Mouse (Mus musculus) kidney, embryonic 16.5 days (tissue): ENCODE results near the gene Ccr7. TPM values are rescaled to one million over a fixed set of nuclear protein-coding genes. Genes with fewer than 3 reads are reported as not detected.

Experiments
- ATAC-seq: fragments of 200-750 bp; cut with Nextera tagmentation; 2 replicates; pipeline ENCODE4 v1.8.0; 2017; ENCODE audit warnings: moderate TSS enrichment; ENCODE audit not compliant: low FRiP score, low TSS enrichment
- H3K27ac ChIP-seq: fragments of 300-500 bp; sonication (generic); 2 replicates; pipeline ENCODE4 v1.5.1; 2014; ENCODE audit warnings: low read length
- H3K27me3 ChIP-seq: fragments of 300-500 bp; sonication (generic); 2 replicates; pipeline ENCODE4 v1.6.1; 2014; ENCODE audit warnings: low read length, control low read depth, mixed read lengths; ENCODE audit not compliant: insufficient read depth
- H3K36me3 ChIP-seq: fragments of 300-500 bp; sonication (generic); 2 replicates; pipeline ENCODE4 v1.6.1; 2014; ENCODE audit warnings: low read length, control low read depth, mixed read lengths; ENCODE audit not compliant: insufficient read depth
- H3K4me1 ChIP-seq: fragments of 300-500 bp; sonication (generic); 2 replicates; pipeline ENCODE4 v1.6.1; 2014; ENCODE audit warnings: low read length, control low read depth, mixed read lengths; ENCODE audit not compliant: insufficient read depth
- H3K4me2 ChIP-seq: fragments of 300-500 bp; sonication (generic); replicated peaks from 2 replicates; pipeline ENCODE4 v1.6.1; 2014; ENCODE audit warnings: low read depth, low read length
- H3K4me3 ChIP-seq: fragments of 300-500 bp; sonication (generic); 2 replicates; pipeline ENCODE4 v1.5.1; 2014; ENCODE audit warnings: mild to moderate bottlenecking, low read length
- H3K9ac ChIP-seq: fragments of 300-500 bp; sonication (generic); replicated peaks from 2 replicates; pipeline ENCODE4 v1.6.1; 2014; ENCODE audit warnings: low read length
- H3K9me3 ChIP-seq: fragments of 300-500 bp; sonication (generic); 2 replicates; pipeline ENCODE4 v1.6.1; 2016; ENCODE audit warnings: low read length, control low read depth
- WGBS: fragments of 180-500 bp; shearing (Covaris S2); extraction: QIAGEN DNeasy Blood & Tissue Kit; methylation state at CpG from one replicate; pipeline ENCODE4 v1.1.7; 2014; 5-methylcytosine and 5-hydroxymethylcytosine counted together
- polyA plus RNA-seq: library from polyadenylated mRNA; unstranded; fragments of >200 nt; fragmentation: Nextera tagmentation; extraction: Ambion mirVana; gene quantifications from 2 replicates; pipeline ENCODE4 v1.2.1, GENCODE M21; 2015

The Ccr7 gene
- polyA plus RNA-seq, 1 experiment from 2014 or later, result 0.41 TPM

DNA sequence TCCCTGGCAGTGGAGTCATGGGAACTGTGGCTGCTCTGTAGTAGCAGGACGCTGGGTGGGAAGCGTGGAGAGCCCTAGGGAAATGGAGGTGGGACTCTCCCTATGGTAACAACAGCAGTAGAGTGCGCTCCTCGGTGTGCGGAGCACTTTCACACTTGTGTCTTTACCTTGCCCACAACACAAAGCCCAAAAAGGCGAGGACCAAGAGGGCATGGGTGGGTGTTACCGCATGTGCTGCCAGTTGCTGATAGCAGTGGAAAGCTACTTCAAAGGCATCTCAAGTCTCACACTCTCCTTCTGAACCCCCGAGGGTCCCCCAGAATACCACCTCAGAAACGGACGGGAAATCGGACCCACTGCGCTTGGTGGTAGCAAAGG, 23.4 kb downstream of the Ccr7 start:
- Histone ChIP-seq H3K4me2 (peak overlapping the region; percentile 51), H3K4me1 (peaks cover 51% of the 10 kb centered on the region), H3K9me3 (no peaks in the 10 kb centered on the region), H3K36me3 (no peaks in the 10 kb centered on the region), H3K27me3 (no peaks in the 10 kb centered on the region), H3K4me3 (no peak overlapping the region), H3K27ac (peak overlapping the region; percentile 90), H3K9ac (peak overlapping the region; percentile 61; the same call in 1 of the 2 replicates)
- ATAC-seq, result no peak
- WGBS, result 44% methylated on average over 12 of the region's 12 CpGs

- WGBS, result 53% methylated on average over 5 of the region's 5 CpGs
- peaks cover 53% of the 10 kb centered on the region for H3K4me1 ChIP-seq
Measured at GRCm38 (mm10) chr11:99130736-99131462, 24.0 kb downstream of the Ccr7 start.

GRCm38 (mm10) chr11:99129287-99129686, 25.6 kb downstream of the Ccr7 start:
- Histone ChIP-seq H3K4me3 (no peak overlapping the region), H3K27ac (no peak overlapping the region), H3K27me3 (no peaks in the 10 kb centered on the region), H3K9me3 (no peaks in the 10 kb centered on the region), H3K9ac (no peak overlapping the region), H3K36me3 (no peaks in the 10 kb centered on the region), H3K4me2 (no peak overlapping the region), H3K4me1 (peaks cover 55% of the 10 kb centered on the region)
- no peak for ATAC-seq
- 29% methylated on average over 2 of the region's 2 CpGs for WGBS

More at GRCm38 (mm10) chr11:99130736-99131462, 24.0 kb downstream of the Ccr7 start:
- Histone ChIP-seq H3K27me3 (no peaks in the 10 kb centered on the region), H3K27ac (no peak overlapping the region), H3K4me3 (no peak overlapping the region), H3K9me3 (no peaks in the 10 kb centered on the region), H3K36me3 (no peaks in the 10 kb centered on the region), H3K4me2 (no peak overlapping the region), H3K9ac (no peak overlapping the region)
- ATAC-seq, result no peak

DNA sequence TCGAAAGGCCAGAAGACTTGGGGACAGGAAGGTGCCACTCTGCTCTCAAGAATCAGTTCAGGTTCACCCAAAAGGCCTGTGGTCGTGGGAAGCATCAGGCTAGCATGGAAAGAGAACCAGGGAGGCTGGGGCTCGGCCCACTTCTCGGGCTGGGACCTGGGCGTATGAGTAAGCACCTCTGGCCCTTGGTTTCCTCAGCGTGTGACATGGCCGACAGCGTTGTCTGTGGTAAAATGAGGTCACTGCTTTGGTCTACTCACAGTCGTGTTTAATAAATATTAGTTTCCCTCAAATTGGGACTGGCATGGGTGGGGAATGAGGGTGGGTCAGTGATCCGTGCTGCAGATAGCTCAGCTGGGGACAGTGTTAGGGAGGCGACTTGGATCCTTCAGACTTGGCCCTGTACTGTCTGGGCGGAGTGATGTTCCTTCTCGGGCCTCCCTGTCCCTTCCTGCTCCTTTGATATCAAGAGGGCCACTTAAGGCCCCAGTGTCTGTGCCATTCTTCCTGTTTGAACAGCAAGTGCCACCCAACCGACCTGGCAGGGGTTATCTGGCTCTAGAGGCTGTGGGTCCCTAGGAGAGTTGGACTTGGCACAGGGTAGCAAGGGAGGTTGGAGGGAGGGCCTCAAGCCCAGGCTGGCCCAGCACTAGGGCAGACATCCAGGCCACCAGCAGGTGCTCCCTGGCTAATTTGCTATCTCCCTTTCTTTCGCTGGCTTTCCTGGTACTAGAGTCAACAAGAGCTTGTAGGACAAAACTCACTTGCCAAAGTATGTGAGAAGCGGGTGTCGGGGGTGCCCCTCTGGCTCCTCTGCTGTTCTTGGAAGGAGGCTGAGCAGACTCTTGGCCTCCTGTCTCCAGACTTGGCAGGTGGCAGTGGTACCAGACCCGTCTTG, 26.8 kb downstream of the Ccr7 start:
- no peak overlapping the region for H3K4me2 ChIP-seq
- no peaks in the 10 kb centered on the region for H3K9me3 ChIP-seq
- no peak for ATAC-seq
- H3K27ac ChIP-seq, result peak overlapping the region; percentile 87
- H3K9ac ChIP-seq, result peak overlapping the region; percentile 58; the same call in 1 of the 2 replicates
- H3K4me1 ChIP-seq, result peaks cover 44% of the 10 kb centered on the region
- 75% methylated on average over 18 of the region's 18 CpGs for WGBS
- no peaks in the 10 kb centered on the region for H3K27me3 ChIP-seq
- H3K36me3 ChIP-seq, result no peaks in the 10 kb centered on the region
- no peak overlapping the region for H3K4me3 ChIP-seq

DNA sequence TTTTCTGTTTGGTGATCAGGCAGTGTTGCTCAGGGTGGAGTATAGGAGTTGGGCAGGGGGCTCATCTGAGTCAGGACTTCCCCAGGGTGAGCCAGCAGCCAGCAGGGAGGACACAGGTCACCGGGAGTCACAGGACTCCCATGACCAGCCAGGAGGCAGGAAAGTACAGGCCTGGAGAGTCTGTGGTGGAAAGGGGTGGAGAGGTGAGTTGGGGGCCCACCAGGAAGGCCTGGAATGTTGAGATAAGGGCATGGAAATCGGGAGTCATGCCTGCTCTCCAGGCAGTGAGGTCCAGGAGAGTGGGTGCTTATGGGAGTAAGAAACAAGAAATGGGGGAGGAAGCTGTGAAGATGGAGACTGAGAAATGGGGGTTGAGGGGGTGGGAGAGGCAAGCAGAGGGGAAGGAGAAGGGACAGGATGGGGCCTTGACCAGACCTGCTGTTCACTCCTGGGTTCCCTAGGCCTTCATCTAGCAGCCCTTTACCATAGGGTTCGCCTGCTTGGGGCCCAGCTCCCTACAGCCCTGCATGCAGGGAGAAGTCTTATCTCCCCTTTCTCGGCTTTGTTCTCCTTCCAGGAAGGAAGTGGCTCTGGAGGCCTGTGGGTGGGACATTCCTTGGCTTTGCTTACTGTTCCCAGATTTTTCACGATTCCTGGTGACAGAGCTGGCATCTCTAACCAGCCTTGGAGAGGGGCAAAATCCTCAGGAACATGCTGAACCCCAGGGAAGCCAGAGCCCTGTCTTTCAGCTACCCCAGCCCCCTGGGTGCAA, 28.2 kb downstream of the Ccr7 start:
- ATAC-seq, result 0 out of 2 replicates have a peak, but pooled peaks have one; percentile 19
- WGBS, result 14% methylated on average over 5 of the region's 5 CpGs
- Histone ChIP-seq H3K4me2 (no peak overlapping the region; the same call in 1 of the 2 replicates), H3K27me3 (no peaks in the 10 kb centered on the region), H3K9me3 (no peaks in the 10 kb centered on the region), H3K9ac (peak overlapping the region; percentile 58), H3K4me1 (peaks cover 31% of the 10 kb centered on the region), H3K27ac (peak overlapping the region; percentile 87), H3K4me3 (no peak overlapping the region), H3K36me3 (no peaks in the 10 kb centered on the region)

DNA sequence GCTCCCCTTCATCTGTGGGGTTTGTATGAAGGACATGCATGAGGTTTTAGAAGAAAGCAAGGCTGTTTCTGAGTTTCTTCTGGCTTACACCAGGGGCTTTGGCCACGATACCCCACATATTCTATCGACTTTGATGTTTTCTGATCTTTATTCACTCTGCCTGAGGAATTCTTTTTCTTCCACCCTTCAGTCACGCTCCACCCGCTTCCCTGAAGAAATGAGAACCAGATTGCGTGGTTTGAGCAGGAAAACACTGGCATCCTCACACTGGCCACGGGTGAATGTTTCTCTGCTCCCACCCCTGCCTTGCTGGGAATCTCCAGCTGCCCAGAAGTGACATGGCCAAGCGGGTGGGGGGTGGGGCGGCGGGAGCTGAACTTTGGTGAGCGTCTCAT, 30.2 kb downstream of the Ccr7 start:
- Histone ChIP-seq H3K4me1 (peaks cover 38% of the 10 kb centered on the region), H3K9ac (peak overlapping the region; percentile 35; the same call in 1 of the 2 replicates), H3K4me2 (no peak overlapping the region), H3K27ac (0 out of 2 replicates have a peak overlapping the region, but pooled peaks have one; percentile 28), H3K27me3 (no peaks in the 10 kb centered on the region), H3K4me3 (no peak overlapping the region), H3K36me3 (no peaks in the 10 kb centered on the region), H3K9me3 (no peaks in the 10 kb centered on the region)
- ATAC-seq, result no peak
- WGBS, result 37% methylated on average over 10 of the region's 10 CpGs

DNA sequence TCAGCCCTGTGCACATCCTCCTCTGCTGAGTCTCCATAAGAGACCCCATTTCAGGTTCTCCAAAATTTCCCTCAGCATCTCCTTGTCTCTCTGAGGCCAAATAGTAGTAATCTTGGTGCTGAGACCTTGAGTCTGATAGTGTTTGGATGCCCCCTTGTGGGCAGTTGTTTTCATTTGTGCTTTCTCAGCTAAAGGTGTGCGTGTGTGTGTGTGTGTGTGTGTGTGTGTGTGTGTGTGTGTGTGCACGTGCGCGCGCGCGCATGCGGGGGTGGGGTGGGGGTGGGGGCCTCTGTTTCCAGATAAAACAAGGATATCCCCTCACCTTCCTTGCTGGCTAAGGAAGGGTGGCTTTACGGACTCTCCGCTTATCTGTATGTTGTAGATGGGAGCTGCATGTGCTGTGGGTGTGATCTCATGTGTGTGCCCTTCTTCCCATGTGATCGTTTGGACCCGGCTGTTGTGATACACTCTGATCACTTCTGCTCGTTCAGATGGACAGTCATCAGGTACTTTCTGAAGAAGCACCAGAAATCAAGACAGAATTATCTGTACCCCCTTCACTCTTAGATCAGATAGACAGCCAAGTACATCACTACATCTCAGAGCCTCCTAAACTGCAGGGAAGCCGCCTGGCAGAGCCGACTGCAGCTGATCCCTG, 30.8 kb downstream of the Ccr7 start:
- H3K4me3 ChIP-seq, result no peak overlapping the region
- no peak overlapping the region for H3K9ac ChIP-seq
- H3K9me3 ChIP-seq, result no peaks in the 10 kb centered on the region
- no peak overlapping the region for H3K4me2 ChIP-seq
- 49% methylated on average over 15 of the region's 15 CpGs for WGBS
- H3K27ac ChIP-seq, result 0 out of 2 replicates have a peak overlapping the region, but pooled peaks have one; percentile 28
- peaks cover 38% of the 10 kb centered on the region for H3K4me1 ChIP-seq
- H3K36me3 ChIP-seq, result no peaks in the 10 kb centered on the region
- no peaks in the 10 kb centered on the region for H3K27me3 ChIP-seq
- no peak for ATAC-seq

GRCm38 (mm10) chr11:99122703-99123102, 32.2 kb downstream of the Ccr7 start:
- no peaks in the 10 kb centered on the region for H3K36me3 ChIP-seq
- no peak overlapping the region for H3K27ac ChIP-seq
- no peak overlapping the region for H3K9ac ChIP-seq
- no peak for ATAC-seq
- no peak overlapping the region for H3K4me2 ChIP-seq
- WGBS, result 71% methylated on average over 3 of the region's 3 CpGs
- peaks cover 37% of the 10 kb centered on the region for H3K4me1 ChIP-seq
- H3K4me3 ChIP-seq, result no peak overlapping the region
- no peaks in the 10 kb centered on the region for H3K27me3 ChIP-seq
- H3K9me3 ChIP-seq, result no peaks in the 10 kb centered on the region

GRCm38 (mm10) chr11:99121218-99121631, 33.7 kb downstream of the Ccr7 start:
- WGBS, result 65% methylated on average over 14 of the region's 14 CpGs
- ATAC-seq, result no peak
- Histone ChIP-seq H3K4me2 (no peak overlapping the region), H3K9ac (no peak overlapping the region), H3K4me3 (no peak overlapping the region), H3K4me1 (peaks cover 22% of the 10 kb centered on the region), H3K9me3 (no peaks in the 10 kb centered on the region), H3K27ac (no peak overlapping the region), H3K27me3 (no peaks in the 10 kb centered on the region), H3K36me3 (no peaks in the 10 kb centered on the region)
